Mouse (Mus musculus): ENCODE data around the gene Mpi.

- TF ChIP-seq EP300 (optimal IDR thresholded peaks at IDR 0.05) = no peak
- no peak for TF ChIP-seq CTCF (IDR thresholded peaks at IDR 0.05; ENCODE audit: low read depth)
Observed at GRCm38 (mm10) chr9:57554753-57555152, 2.2 kb upstream of the Mpi start.

All from stomach, postnatal 0 days (tissue).